Mouse (Mus musculus): Measurements from ENCODE around the gene Pax8.
A peak's percentile ranks its signal among the peaks of the same experiment; 100 is the strongest.

The Pax8 gene

DNA sequence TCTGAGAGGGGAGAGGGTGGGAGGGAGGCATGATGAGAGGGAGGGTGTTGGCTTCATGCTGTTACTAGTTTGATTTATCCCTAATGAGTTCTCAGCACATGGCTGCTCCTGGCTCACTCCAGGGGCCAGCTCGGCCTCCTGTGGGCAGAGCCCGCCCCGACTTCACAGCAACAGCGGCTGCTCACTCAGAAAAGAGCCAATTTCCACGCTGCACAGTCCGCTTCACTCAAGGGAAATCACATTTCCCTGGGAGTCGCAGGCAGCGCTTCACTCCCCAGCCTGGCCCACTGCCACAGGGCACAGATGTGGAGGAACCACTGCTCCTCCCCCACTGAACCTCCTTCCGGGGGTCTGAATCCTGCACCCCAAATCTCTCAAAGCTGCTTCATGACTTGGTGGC, 58.7 kb downstream of the Pax8 start:
- no peak for DNase-seq (ENCODE audit: extremely low spot score)

DNA sequence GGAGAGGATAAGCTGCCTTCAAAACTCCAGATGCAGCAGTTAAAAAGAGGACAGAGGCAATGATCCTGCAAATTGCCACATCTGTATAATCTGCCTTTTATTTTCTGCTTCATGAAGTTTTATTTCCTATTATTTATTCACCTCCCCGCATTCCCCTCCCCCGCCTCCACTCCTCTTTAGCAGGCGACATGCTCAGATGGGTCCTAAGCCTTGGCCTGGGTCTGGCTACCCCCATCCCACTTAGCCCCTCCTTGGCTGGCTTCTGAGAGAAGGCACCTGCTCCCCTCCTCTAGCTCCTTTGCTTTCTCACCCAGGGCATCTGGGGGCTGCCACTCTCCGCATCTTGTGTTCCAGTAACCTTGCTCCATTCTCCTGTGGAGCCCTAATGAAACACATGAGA, 61.7 kb downstream of the Pax8 start:
- DNase-seq (ENCODE audit: extremely low spot score), result no peak

DNA sequence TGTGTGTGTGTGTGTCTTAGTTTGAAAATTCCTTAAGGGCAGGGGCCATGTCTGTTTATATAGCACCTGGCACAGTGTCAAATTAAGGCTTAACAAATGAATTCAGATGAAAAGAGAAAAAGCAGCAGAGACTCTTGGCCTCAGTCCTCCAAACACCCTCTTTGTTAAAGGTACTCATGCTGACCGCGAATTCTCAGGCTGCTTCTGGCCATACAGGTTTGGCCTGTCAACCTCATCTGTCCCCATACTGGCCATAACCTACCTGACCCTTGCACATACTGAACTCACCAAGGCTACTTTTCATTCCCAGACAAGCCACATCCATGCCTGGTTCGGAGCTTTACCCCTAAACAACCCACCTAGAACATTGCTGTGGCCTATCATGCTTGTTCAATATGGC, 62.2 kb downstream of the Pax8 start:
- DNase-seq (ENCODE audit: extremely low spot score), result no peak

GRCm38 (mm10) chr2:24409166-24409565, 66.2 kb downstream of the Pax8 start:
- peak; percentile 61 for DNase-seq (ENCODE audit: extremely low spot score)

- DNase-seq (ENCODE audit: extremely low spot score), result no peak
Measured at GRCm38 (mm10) chr2:24407701-24408485, 67.5 kb downstream of the Pax8 start.

DNA sequence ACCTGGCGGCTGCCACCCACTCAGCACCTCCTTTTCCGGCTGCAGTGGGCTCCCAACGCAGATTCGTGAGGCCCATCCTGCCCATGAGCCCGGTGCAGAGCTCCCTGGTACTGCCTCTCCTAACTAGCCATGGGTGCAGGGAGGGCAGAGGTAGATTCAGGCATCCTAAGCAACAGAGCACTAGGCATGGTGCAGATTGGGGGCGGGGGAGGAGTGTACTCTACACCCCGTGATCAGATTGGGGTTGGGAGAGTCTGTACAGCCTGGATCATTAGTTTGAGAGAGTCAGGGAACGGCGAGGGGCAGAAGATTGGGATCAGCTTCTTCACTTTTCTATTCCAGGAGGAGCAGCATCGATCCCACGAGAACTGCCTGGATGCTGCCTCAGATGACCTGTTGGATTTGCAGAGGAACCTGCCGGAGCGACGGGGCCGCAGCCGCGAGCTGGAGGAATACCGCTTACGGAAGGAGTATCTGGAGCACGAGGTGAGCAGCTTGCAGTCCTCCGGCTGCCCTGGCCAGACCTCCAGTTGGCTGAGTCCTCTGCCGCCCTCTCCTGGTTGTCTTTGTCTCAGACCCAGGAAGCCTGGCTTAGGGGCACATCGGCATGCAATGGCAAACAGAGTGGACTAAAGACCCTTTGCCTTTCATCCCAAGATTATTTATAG, 69.9 kb downstream of the Pax8 start:
- DNase-seq (ENCODE audit: extremely low spot score), result peak; percentile 87

GRCm38 (mm10) chr2:24400711-24401110, 74.7 kb downstream of the Pax8 start:
- no peak for DNase-seq (ENCODE audit: extremely low spot score)

GRCm38 (mm10) chr2:24397115-24397514, 78.3 kb downstream of the Pax8 start:
- no peak for DNase-seq (ENCODE audit: extremely low spot score)

DNA sequence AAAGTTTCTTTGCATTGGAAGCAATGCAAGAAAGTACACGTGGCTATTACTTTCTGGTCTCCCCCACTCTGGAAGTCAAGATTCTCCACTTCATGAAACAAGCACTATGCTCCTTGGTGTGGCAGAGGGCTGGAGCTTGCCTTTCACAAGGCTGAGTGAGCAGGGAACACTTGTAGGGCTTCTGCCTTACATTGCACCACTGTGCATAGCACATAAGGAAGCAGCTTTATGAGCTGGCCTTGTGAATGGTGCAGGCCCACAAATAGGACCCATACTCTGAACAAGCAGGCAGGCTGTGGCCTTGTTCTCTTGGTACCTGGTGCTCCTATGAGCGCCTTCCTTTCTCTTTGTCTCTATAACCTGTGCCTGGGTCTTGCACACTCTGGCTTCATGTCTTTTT, 82.1 kb downstream of the Pax8 start:
- DNase-seq (ENCODE audit: extremely low spot score), result no peak

- no peak for DNase-seq (ENCODE audit: extremely low spot score)
Measured at GRCm38 (mm10) chr2:24387361-24388283, 87.8 kb downstream of the Pax8 start.

DNA sequence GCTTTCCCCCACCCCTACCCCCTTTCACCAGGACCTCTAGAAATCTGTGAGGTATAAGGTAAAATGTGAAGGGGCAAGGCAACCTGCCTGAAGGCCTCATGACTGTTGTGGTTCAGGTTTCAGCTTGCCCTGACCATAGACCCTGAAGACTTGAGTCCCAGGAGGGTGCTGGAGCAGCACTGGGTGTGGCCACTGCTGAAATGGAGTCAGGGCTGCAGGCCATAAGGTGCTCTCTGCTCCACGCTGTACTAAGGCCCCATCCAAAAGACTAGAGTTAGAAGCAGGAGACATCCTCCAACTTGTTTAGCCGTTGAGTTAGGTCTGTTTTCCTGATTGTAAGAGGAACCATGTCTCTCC, 88.5 kb downstream of the Pax8 start:
- DNase-seq (ENCODE audit: extremely low spot score), result no peak

- no peak for DNase-seq (ENCODE audit: extremely low spot score)
Measured at GRCm38 (mm10) chr2:24386158-24386963, 89.0 kb downstream of the Pax8 start.

GRCm38 (mm10) chr2:24385111-24385961, 90.1 kb downstream of the Pax8 start:
- DNase-seq (ENCODE audit: extremely low spot score), result no peak

DNA sequence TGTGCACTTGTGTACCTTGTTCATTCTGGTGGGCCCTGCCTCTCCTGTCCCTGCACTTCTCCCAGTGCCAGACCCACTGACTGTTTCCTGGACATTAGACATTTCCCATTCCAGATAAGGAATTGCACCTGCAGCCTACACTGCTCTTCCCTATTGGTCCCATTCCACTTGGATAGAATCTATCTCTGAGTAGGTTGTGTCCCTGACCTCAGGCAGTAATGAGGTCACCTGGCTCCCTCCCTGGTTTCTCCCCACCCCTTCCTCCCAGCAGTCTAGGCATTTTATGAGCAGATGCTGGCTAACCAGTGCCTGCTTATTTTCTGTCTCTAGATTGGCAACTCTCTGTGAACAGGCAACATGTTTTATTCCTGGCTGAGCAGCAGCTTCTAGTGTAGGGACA, 91.0 kb downstream of the Pax8 start:
- no peak for DNase-seq (ENCODE audit: extremely low spot score)

DNA sequence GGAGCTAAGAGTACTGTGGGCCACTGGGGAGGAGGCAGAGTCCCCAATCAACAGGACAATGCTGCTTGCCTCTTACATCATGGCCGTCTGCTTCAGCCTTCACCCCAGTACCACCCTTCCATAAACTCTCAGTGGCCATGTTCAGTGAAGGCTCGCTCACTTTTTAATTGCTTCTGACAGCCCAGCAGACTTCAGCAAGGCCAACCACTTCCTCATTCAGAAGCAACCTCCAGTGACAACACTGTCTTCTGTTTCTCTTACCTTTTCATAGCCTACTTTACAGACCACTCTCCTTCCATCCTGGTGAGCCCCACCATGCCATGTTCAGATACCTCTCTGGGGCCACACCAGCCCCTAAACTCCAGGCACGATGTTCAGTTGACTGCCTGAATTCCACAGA, 91.8 kb downstream of the Pax8 start:
- DNase-seq (ENCODE audit: extremely low spot score), result no peak

DNA sequence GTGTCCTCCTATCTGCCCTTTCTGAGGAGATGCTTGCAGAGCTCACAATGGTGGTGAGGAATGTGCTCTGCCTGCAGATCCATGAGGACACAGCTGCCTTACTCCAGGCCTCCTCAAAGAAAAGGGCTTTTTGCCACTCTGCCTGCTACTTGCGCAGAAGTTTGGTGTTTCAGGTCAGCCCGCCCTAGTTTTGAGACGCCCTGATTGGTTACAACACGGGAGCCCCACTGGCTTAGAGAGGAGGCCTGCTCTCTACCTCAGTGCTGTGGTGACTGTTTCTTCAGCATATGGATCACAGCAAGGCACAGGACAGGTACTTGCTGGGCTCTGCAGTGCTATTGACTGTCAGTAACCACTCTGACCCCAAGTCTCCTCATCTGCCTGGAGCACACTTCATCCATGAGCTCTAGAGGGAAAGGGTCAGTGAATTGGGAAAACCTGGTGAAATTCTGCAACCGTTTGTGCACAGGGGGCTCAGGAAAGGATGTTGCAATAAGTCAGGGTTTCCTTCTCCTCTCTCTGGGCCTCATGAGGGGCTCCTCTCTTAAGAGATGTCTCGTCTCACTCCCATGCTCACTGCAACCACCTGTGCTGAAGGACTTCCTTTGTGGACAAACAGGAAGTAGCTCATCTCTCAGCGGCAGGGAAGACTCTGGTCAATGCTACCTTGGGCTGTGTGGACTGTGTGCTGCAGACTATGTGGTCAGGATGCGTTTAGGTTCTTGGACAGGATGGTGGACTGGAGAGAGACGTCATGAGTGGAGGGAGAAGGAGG, 92.8 kb downstream of the Pax8 start:
- no peak for DNase-seq (ENCODE audit: extremely low spot score)

- no peak for DNase-seq (ENCODE audit: extremely low spot score)
Measured at GRCm38 (mm10) chr2:24378747-24379450, 96.5 kb downstream of the Pax8 start.
